Mouse (Mus musculus): ENCODE measurements at regions not wholly inside any gene's neighbourhood (a gene's known extent, or its start where the extent isn't known, plus 50 kb on each side); places are given as distances from the start of the nearest gene placed in this dataset.

DNA sequence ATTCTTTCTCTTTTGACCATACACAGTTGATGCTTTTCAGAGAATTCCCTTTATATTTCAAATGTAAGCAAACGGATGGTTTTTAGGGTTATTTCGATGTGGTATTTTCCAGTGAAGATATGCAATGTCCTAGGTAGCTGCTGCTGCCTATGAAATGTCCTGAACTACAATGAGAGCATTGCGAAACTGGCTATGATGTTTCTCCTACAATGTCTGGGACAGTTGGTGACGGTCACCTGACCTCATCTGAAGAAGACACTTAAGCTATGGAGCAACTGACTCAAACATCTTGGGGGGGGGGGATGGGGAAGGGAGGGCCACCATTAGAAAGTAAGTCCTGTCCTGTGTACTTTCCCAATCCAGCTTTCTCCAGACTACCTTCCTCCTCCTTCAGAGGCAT lies 182.1 kb upstream of the Ell2 start:
- TF ChIP-seq GATA1 (IDR thresholded peaks at IDR 0.05; ENCODE audit: borderline replicate concordance, low read length) (no peak), FLI1 (IDR thresholded peaks at IDR 0.05; ENCODE audit: low read length) (no peak)

Data from megakaryocyte, embryonic 14.5 days (primary cell).